Mouse (Mus musculus) layer of hippocampus, adult 2 months (tissue): ENCODE data around the gene Cant1. TPM values are rescaled to one million over a fixed set of nuclear protein-coding genes. Genes with fewer than 3 reads are reported as not detected.

ENCODE experiments used
- DNase-seq, 2 experiments: peaks; one replicate each; pipeline ENCODE4 v3.0.0; 2022; ENCODE audit warnings: low spot score in 2 of 2
- H3K27ac ChIP-seq: fragments of 200-600 bp; 2 replicates; pipeline ENCODE4 v1.8.1; 2022
- H3K4me3 ChIP-seq: fragments of 200-600 bp; 2 replicates; pipeline ENCODE4 v1.8.1; 2022; ENCODE audit warnings: mild to moderate bottlenecking
- CTCF ChIP-seq: fragments of 200-600 bp; conservative IDR thresholded peaks from 2 replicates; pipeline ENCODE4 v1.8.1; 2022; ENCODE audit warnings: antibody characterized with exemption, mild to moderate bottlenecking, moderate library complexity
- total RNA-seq, 2 experiments: library from RNA; stranded (reverse); gene quantifications; 2 replicates each; pipeline ENCODE4 v1.2.3; 2021

The Cant1 gene
- total RNA-seq, 2 experiments from 2014 or later = 38.0 to 40.5 TPM

GRCm38 (mm10) chr11:118426765-118427164 lies 7.9 kb upstream of the Cant1 start:
- no peak for TF ChIP-seq CTCF
- Histone ChIP-seq H3K4me3 (no peak overlapping the region), H3K27ac (no peak overlapping the region)
- no peak for DNase-seq

DNA sequence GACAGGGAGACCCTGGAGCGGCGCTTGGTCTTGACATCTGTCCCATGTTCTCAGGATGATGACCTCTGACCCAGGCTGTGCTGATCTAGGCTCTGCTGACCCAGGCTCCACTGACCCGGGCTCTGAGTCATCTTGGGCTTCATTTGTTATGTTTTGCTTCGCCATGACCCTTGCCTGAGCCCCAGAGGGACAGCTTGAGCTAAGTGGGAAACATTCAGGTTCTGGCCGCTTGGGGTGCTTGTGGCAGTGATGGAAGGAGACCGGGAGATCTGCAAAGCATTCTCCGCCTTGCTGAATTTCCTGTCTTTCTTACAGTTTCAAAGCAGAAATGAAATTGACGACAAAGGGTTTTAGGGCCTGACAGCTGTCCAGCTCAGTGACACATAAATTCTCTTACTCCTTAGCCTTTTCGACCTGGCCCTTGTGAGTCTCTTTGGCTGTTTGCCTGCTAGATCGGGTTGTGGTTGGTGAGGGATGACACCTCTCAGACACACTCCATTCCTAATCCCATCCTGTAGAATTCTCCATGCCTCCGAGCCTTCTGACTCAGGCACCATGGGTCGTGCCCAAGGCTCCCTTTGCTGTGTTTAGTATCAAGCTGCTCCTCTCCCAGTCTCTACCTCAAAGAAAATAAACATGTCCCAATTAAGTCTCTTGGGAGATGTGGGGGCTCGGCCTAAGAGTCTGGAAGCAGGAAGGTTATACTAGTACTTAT lies 5.9 kb upstream of the Cant1 start:
- DNase-seq = no peak
- TF ChIP-seq CTCF = no peak
- no peak overlapping the region for H3K27ac ChIP-seq
- no peak overlapping the region for H3K4me3 ChIP-seq

GRCm38 (mm10) chr11:118423266-118423971 lies 4.5 kb upstream of the Cant1 start:
- TF ChIP-seq CTCF = peak; percentile 92
- Histone ChIP-seq H3K4me3 (peak overlapping the region; percentile 26), H3K27ac (peak overlapping the region; percentile 70)
- peak; percentile 82 to 85 for DNase-seq

GRCm38 (mm10) chr11:118420261-118420660 lies 1.4 kb upstream of the Cant1 start:
- no peak for DNase-seq
- TF ChIP-seq CTCF = no peak
- H3K4me3 ChIP-seq = no peak overlapping the region

DNA sequence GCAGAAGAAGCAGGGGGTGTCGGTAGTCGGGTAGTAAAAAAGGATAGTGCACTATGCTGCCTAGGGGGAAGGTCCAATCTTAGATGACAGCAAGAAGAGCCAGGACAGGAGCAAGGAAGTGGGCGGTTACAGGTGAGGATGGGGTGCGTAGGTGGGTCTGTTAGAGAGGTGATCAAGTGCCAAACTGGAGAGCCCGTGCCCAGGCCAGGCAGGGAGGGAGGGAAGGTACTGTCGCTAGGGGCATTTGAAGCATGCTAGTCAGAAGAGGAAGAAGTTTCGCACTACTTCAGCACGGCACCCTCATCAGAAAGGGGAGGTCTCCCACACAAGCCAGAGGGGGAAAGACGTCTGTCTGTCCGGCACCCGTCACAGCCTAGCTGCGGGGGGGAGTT lies 448 bp downstream of the Cant1 start:
- Histone ChIP-seq H3K27ac (peak overlapping the region; percentile 97), H3K4me3 (peak overlapping the region; percentile 90)
- no peak for TF ChIP-seq CTCF
- no peak for DNase-seq

More at GRCm38 (mm10) chr11:118420261-118420660, 1.4 kb upstream of the Cant1 start:
- H3K27ac ChIP-seq = no peak overlapping the region

- H3K4me3 ChIP-seq = peak overlapping the region; percentile 90; the same call in 1 of the 2 replicates
- TF ChIP-seq CTCF = no peak
- DNase-seq = no peak
- no peak overlapping the region for H3K27ac ChIP-seq
These were observed 1.4 kb downstream of the Cant1 start for GRCm38 (mm10) chr11:118417496-118417895.

GRCm38 (mm10) chr11:118416046-118416445 lies 2.8 kb downstream of the Cant1 start:
- no peak for DNase-seq
- Histone ChIP-seq H3K4me3 (no peak overlapping the region), H3K27ac (no peak overlapping the region)
- TF ChIP-seq CTCF = no peak

DNA sequence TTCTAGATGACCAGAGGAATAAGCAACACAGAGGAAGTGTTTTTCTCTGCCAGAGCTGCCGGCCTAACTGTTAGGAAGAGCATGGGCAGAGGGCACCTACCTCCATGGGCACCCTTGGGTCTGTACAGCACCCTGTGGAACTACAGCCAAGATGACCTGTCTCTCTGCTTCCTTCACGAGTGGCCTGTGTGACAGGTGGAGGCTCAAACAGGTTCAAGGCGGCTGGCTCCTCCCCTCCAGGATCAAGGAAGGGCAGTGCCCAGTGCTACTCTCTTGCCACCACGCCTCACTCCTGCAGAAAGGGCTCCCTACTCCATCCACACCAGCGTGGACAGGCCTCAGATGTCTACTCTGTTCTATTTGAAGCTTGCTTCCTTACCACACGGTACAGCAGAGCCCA lies 3.3 kb downstream of the Cant1 start:
- TF ChIP-seq CTCF = no peak
- DNase-seq = no peak
- Histone ChIP-seq H3K4me3 (no peak overlapping the region), H3K27ac (no peak overlapping the region)

- Histone ChIP-seq H3K27ac (no peak overlapping the region), H3K4me3 (no peak overlapping the region)
- no peak for TF ChIP-seq CTCF
- DNase-seq = no peak
These were observed 4.6 kb downstream of the Cant1 start for GRCm38 (mm10) chr11:118414270-118414669.

- no peak for TF ChIP-seq CTCF
- DNase-seq = no peak
These were observed 5.8 kb downstream of the Cant1 start for GRCm38 (mm10) chr11:118413055-118413454.

DNA sequence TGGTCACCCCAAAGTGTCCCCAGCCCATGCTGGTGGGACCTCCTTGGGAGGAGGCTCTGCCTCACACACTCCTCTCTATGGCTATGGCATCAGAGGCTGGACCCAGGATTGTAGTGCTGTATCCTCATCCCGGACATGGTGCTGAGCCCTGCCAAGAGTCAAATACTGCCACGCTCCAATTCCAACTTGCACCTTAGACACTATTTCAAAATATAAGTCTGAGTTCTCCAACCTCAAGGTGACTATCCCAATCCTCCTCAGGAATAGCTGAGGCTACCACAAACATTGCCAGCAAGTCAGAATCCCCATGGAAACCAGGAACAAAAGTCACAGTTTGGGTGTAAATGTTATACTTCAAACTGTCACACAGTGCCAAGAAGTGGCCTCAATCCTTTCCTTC lies 6.3 kb downstream of the Cant1 start:
- no peak for TF ChIP-seq CTCF
- no peak overlapping the region for H3K27ac ChIP-seq
- DNase-seq = no peak
- no peak overlapping the region for H3K4me3 ChIP-seq

More at GRCm38 (mm10) chr11:118413055-118413454, 5.8 kb downstream of the Cant1 start:
- no peak overlapping the region for H3K4me3 ChIP-seq
- no peak overlapping the region for H3K27ac ChIP-seq

DNA sequence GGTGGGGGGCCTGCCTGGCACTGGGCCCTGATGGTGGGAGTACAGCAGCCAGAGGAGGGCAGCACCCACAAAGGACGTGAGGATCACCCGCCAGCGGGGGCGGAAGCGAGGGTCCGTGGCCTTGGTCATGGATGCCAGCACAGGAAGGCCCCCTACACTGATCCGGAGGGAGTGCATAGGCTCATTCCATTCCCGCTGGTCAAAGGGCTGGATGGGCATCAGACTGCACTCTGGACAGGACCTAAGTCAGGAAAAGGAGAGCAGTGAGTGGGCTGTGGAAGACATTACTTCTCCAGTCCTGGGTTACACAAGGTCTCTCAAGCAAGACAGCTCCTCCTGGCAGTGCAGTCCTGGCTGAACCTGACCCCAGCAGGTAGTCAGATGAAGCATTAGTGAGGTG lies 7.6 kb downstream of the Cant1 start:
- no peak for TF ChIP-seq CTCF
- no peak for DNase-seq
- Histone ChIP-seq H3K4me3 (no peak overlapping the region), H3K27ac (no peak overlapping the region)

DNA sequence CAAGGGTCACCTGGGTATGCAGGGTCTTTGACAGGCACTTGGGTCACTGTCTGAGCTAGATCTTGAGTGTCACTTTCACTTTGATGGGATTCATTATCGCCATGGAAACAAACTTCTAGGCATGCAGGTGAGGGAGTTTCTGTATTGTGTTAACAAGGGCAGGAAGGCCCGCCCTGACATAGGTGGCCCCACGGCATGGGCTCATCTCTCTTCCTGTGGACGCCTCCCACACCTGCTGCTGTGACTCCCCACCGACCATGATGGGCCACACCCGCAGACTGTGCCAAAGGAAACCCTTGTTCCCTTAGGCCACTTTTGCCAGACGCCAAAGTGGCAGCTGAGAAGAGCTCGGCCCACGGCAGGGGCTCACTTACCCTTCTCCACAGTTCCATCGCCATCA lies 8.4 kb downstream of the Cant1 start:
- no peak for DNase-seq
- Histone ChIP-seq H3K27ac (no peak overlapping the region), H3K4me3 (no peak overlapping the region)
- TF ChIP-seq CTCF = no peak

DNA sequence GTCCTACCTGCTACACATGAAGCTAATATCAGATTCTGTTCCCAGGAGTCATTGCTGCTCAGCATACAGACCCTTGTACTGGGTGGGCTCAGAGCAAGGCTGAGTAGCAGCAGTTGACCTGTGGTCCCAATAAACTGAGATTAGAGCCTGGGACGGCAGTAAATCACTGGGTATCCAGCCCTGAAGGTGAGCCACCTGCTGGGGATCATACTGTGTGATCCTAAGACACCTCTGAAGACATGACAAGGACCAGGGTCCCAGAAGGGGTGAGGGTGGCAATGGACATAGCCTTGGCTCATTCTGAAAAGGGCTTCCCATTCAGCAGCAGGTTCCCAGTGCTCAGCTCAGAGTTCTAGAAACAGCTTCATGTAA lies 8.8 kb downstream of the Cant1 start:
- TF ChIP-seq CTCF = no peak
- no peak overlapping the region for H3K4me3 ChIP-seq
- DNase-seq = no peak
- H3K27ac ChIP-seq = no peak overlapping the region
